Mouse (Mus musculus): ENCODE results near the gene Cdkn1c. TPM values are rescaled to one million over a fixed set of nuclear protein-coding genes. Genes with fewer than 3 reads are reported as not detected.

The Cdkn1c gene
- polyA plus RNA-seq, 1 experiment from 2014 or later = 185 TPM

GRCm38 (mm10) chr7:143458963-143459331, 1.9 kb downstream of the Cdkn1c start:
- DNase-seq (ENCODE audit: low spot score) (no peak), ATAC-seq (ENCODE audit: low FRiP score, low TSS enrichment) (no peak)
- H3K36me3 ChIP-seq (ENCODE audit: control insufficient read depth, insufficient read depth, low read length) = no peaks in the 10 kb centered on the region
- no peaks in the 10 kb centered on the region for H3K4me1 ChIP-seq (replicated peaks; ENCODE audit: control insufficient read depth, insufficient read depth)
- peak overlapping the region; percentile 68 for H3K9ac ChIP-seq (ENCODE audit: low read length)
- H3K27ac ChIP-seq (replicated peaks) = peak overlapping the region; percentile 73
- H3K27me3 ChIP-seq (ENCODE audit: control insufficient read depth, insufficient read depth, low read length) = no peaks in the 10 kb centered on the region
- 24% methylated on average over 38 of the region's 38 CpGs for WGBS
- TF ChIP-seq CTCF (IDR thresholded peaks at IDR 0.05; ENCODE audit: low read depth) (no peak), EP300 (optimal IDR thresholded peaks at IDR 0.05) (no peak)
- peak overlapping the region; percentile 63 for H3K4me2 ChIP-seq (replicated peaks; ENCODE audit: low read depth)
- peak overlapping the region; percentile 55 for H3K4me3 ChIP-seq (ENCODE audit: low read depth, low read length)
- H3K9me3 ChIP-seq (ENCODE audit: control insufficient read depth, low read length) = peaks cover 10% of the 10 kb centered on the region

GRCm38 (mm10) chr7:143447130-143447529, 13.7 kb downstream of the Cdkn1c start:
- TF ChIP-seq CTCF (IDR thresholded peaks at IDR 0.05; ENCODE audit: low read depth) (no peak), EP300 (optimal IDR thresholded peaks at IDR 0.05) (no peak)
- H3K9me3 ChIP-seq (ENCODE audit: control insufficient read depth, low read length) = no peaks in the 10 kb centered on the region
- no peak for ATAC-seq (ENCODE audit: low FRiP score, low TSS enrichment)
- H3K4me3 ChIP-seq (ENCODE audit: low read depth, low read length) = no peak overlapping the region
- no peak overlapping the region for H3K4me2 ChIP-seq (replicated peaks; ENCODE audit: low read depth)
- no peak for DNase-seq (ENCODE audit: low spot score)
- 0 out of 2 replicates have a peak, but pooled peaks cover 6% of the 10 kb centered on the region for H3K4me1 ChIP-seq (replicated peaks; ENCODE audit: control insufficient read depth, insufficient read depth)
- no peaks in the 10 kb centered on the region for H3K36me3 ChIP-seq (ENCODE audit: control insufficient read depth, insufficient read depth, low read length)
- WGBS = 69% methylated on average over 2 of the region's 2 CpGs
- no peak overlapping the region for H3K27ac ChIP-seq (replicated peaks)
- H3K9ac ChIP-seq (ENCODE audit: low read length) = no peak overlapping the region
- H3K27me3 ChIP-seq (ENCODE audit: control insufficient read depth, insufficient read depth, low read length) = no peaks in the 10 kb centered on the region; the same call in 1 of the 2 replicates

DNA sequence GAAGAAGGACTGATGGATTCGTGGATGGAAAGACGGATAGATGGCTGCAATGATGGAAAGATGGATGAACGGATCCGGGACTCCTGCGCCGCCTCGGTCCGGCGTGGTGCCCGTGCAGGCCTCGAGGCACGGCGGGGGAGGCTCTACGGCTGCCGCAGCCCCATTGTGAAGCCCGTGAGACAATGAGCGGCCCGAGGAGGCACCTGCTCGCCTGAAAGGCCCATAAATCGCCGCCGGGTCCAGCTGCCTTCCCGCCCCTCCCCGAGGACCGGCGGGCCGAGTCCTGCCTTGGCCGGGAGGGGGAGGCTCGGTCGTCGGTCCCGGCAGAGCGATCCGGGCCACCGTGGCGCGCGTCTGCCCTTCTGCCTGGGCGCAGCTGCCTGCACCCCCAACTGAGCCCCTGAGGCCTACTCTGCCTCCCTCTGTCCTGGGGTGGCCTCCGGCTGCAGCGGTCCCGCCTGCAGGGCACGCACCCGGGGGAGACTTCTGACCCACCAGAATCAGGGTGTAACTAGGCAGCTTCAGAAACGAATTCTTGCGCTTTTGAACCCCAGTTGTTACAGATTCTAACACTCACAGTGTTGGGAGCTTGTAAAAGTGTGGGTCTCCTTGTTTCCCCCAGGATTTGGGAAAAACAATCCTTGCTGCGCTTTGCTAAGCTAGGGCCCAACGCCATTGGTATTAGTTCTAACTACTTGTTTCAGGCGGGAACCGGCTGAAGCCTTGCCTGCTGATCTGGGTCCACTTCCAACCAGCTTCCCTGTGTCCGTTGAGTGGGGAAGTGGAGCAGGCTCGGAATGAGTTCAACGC, 15.0 kb downstream of the Cdkn1c start:
- 18% methylated on average over 45 of the region's 53 CpGs for WGBS
- peak; percentile 29 for DNase-seq (ENCODE audit: low spot score)
- TF ChIP-seq CTCF (IDR thresholded peaks at IDR 0.05; ENCODE audit: low read depth) (peak; percentile 40; the same call in 1 of the 2 replicates), EP300 (optimal IDR thresholded peaks at IDR 0.05) (no peak)
- Histone ChIP-seq H3K36me3 (ENCODE audit: control insufficient read depth, insufficient read depth, low read length) (no peaks in the 10 kb centered on the region), H3K9ac (ENCODE audit: low read length) (peak overlapping the region; percentile 43), H3K9me3 (ENCODE audit: control insufficient read depth, low read length) (no peaks in the 10 kb centered on the region), H3K4me2 (replicated peaks; ENCODE audit: low read depth) (peak overlapping the region; percentile 51), H3K4me3 (ENCODE audit: low read depth, low read length) (peak overlapping the region; percentile 34), H3K27ac (replicated peaks) (no peak overlapping the region), H3K4me1 (replicated peaks; ENCODE audit: control insufficient read depth, insufficient read depth) (0 out of 2 replicates have a peak, but pooled peaks cover 6% of the 10 kb centered on the region), H3K27me3 (ENCODE audit: control insufficient read depth, insufficient read depth, low read length) (no peaks in the 10 kb centered on the region; the same call in 1 of the 2 replicates)
- peak; percentile 43; the same call in 1 of the 2 replicates for ATAC-seq (ENCODE audit: low FRiP score, low TSS enrichment)

DNA sequence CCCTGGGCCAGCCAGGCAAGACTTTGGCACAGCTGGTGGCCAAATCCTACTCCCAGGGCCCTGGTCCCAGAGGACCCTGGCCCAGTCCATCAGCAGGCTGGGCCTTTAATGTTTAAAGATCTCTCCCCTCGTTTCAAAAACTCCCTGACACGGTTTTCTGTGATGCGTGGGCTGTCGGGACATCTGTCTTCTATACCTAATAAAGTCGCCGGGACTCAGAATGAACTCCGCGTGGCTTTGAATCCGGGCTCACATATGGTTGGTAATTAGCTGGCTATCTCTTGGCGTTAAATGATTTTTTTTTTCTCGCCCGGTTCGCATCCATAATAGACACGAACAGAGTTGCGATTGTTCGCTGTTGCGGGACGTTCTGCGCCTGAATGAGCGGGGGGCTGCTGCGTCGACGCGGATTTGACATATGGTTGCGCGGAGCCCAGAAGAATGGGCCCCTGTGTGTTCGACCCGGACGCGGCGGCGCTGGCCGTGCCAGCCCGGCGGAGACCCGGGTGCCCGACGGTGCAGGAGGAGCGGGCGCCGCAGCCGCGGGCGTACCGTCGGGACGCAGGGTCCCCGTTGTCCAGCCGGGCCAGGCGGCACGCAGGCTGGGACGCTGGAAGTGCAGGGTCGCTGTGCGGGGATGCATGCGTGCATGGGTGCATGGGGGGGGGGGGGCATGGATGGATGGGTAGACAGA, 15.7 kb downstream of the Cdkn1c start:
- Histone ChIP-seq H3K4me3 (ENCODE audit: low read depth, low read length) (peak overlapping the region; percentile 34), H3K9me3 (ENCODE audit: control insufficient read depth, low read length) (no peaks in the 10 kb centered on the region), H3K4me2 (replicated peaks; ENCODE audit: low read depth) (peak overlapping the region; percentile 51), H3K4me1 (replicated peaks; ENCODE audit: control insufficient read depth, insufficient read depth) (0 out of 2 replicates have a peak, but pooled peaks cover 6% of the 10 kb centered on the region), H3K27ac (replicated peaks) (no peak overlapping the region), H3K27me3 (ENCODE audit: control insufficient read depth, insufficient read depth, low read length) (no peaks in the 10 kb centered on the region; the same call in 1 of the 2 replicates), H3K9ac (ENCODE audit: low read length) (peak overlapping the region; percentile 43), H3K36me3 (ENCODE audit: control insufficient read depth, insufficient read depth, low read length) (no peaks in the 10 kb centered on the region)
- DNase-seq (ENCODE audit: low spot score) (no peak), ATAC-seq (ENCODE audit: low FRiP score, low TSS enrichment) (no peak)
- TF ChIP-seq CTCF (IDR thresholded peaks at IDR 0.05; ENCODE audit: low read depth) = no peak
- TF ChIP-seq EP300 (optimal IDR thresholded peaks at IDR 0.05) = no peak
- 15% methylated on average over 55 of the region's 55 CpGs for WGBS

- no peak overlapping the region for H3K4me3 ChIP-seq (ENCODE audit: low read depth, low read length)
These were observed 16.3 kb downstream of the Cdkn1c start for GRCm38 (mm10) chr7:143444580-143444954.

More at GRCm38 (mm10) chr7:143444580-143444954, 16.3 kb downstream of the Cdkn1c start:
- ATAC-seq (ENCODE audit: low FRiP score, low TSS enrichment) (no peak), DNase-seq (ENCODE audit: low spot score) (no peak)
- H3K4me2 ChIP-seq (replicated peaks; ENCODE audit: low read depth) = no peak overlapping the region
- WGBS = 68% methylated on average over 8 of the region's 8 CpGs
- H3K27me3 ChIP-seq (ENCODE audit: control insufficient read depth, insufficient read depth, low read length) = no peaks in the 10 kb centered on the region; the same call in 1 of the 2 replicates
- TF ChIP-seq CTCF (IDR thresholded peaks at IDR 0.05; ENCODE audit: low read depth) (no peak), EP300 (optimal IDR thresholded peaks at IDR 0.05) (no peak)
- no peaks in the 10 kb centered on the region for H3K36me3 ChIP-seq (ENCODE audit: control insufficient read depth, insufficient read depth, low read length)
- H3K9ac ChIP-seq (ENCODE audit: low read length) = no peak overlapping the region
- 0 out of 2 replicates have a peak, but pooled peaks cover 6% of the 10 kb centered on the region for H3K4me1 ChIP-seq (replicated peaks; ENCODE audit: control insufficient read depth, insufficient read depth)
- no peak overlapping the region for H3K27ac ChIP-seq (replicated peaks)
- H3K9me3 ChIP-seq (ENCODE audit: control insufficient read depth, low read length) = no peaks in the 10 kb centered on the region

Measured in stomach, postnatal 0 days (tissue).